Mouse (Mus musculus) C2C12 (cell line): ENCODE data around the gene Lman2l. TPM values are rescaled to one million over a fixed set of nuclear protein-coding genes. Genes with fewer than 3 reads are reported as not detected.

Source experiments
- H3K27me3 ChIP-seq: one replicate; pipeline ENCODE4 v1.6.1; 2011; ENCODE audit not compliant: control insufficient read depth, insufficient read depth, insufficient read length
- H3K36me3 ChIP-seq: one replicate; pipeline ENCODE4 v1.6.1; 2011; ENCODE audit not compliant: control insufficient read depth, insufficient read depth
- H3K4me3 ChIP-seq: one replicate; pipeline ENCODE4 v1.5.1; 2011; ENCODE audit warnings: mild to moderate bottlenecking, control low read depth; ENCODE audit not compliant: poor library complexity, insufficient read depth, severe bottlenecking
- H3K79me2 ChIP-seq: one replicate; pipeline ENCODE4 v1.6.1; 2011; ENCODE audit not compliant: control insufficient read depth, insufficient read depth
- H3K79me3 ChIP-seq: one replicate; pipeline ENCODE4 v1.6.1; 2011; ENCODE audit warnings: low read depth, control low read depth
- H3ac ChIP-seq: one replicate; pipeline ENCODE3; 2011; ENCODE audit warnings: low read depth; ENCODE audit not compliant: control insufficient read depth, insufficient read length
- CEBPB ChIP-seq: IDR thresholded peaks from one replicate; pipeline ENCODE4 v1.6.1; 2011; ENCODE audit warnings: low read depth, mild to moderate bottlenecking, control low read depth, moderate library complexity
- CTCF ChIP-seq: IDR thresholded peaks from one replicate; pipeline ENCODE4 v1.5.1; 2011; ENCODE audit not compliant: control insufficient read depth, insufficient read depth, insufficient read length
- FOSL1 ChIP-seq: IDR thresholded peaks from one replicate; pipeline ENCODE4 v1.8.0; 2011; ENCODE audit warnings: mild to moderate bottlenecking, low read length; ENCODE audit not compliant: poor library complexity, insufficient read depth, severe bottlenecking
- MAX ChIP-seq: IDR thresholded peaks from one replicate; pipeline ENCODE4 v1.6.1; 2011; ENCODE audit warnings: mild to moderate bottlenecking, control low read depth
- MYOD1 ChIP-seq: IDR thresholded peaks from one replicate; pipeline ENCODE4 v1.6.1; 2011; ENCODE audit warnings: low read depth; ENCODE audit not compliant: control insufficient read depth, insufficient read length
- MYOG ChIP-seq: IDR thresholded peaks from one replicate; pipeline ENCODE4 v1.6.1; 2011; ENCODE audit not compliant: control insufficient read depth, insufficient read length; ENCODE audit errors: extremely low read depth
- USF1 ChIP-seq: IDR thresholded peaks from one replicate; pipeline ENCODE4 v1.6.1; 2011; ENCODE audit warnings: low read depth, mild to moderate bottlenecking, control low read depth, moderate library complexity
- polyA plus RNA-seq: library from polyadenylated mRNA; unstranded; fragments of >200 nt; fragmentation: generic; extraction: Trizol; gene quantifications from one replicate; pipeline ENCODE4 v1.2.1, GENCODE M21; 2012; ENCODE audit warnings: missing spikeins

Lman2l gene
- polyA plus RNA-seq, 1 experiment: 14.3 TPM

GRCm38 (mm10) chr1:36401509-36401908 lies 43.6 kb downstream of the Lman2l start:
- Histone ChIP-seq H3K4me3 (no peak overlapping the region), H3ac (no peak overlapping the region), H3K27me3 (no peaks in the 10 kb centered on the region), H3K79me2 (no peaks in the 10 kb centered on the region), H3K36me3 (no peaks in the 10 kb centered on the region), H3K79me3 (no peaks in the 10 kb centered on the region)
- TF ChIP-seq MYOD1: no peak
- no peak for TF ChIP-seq CEBPB
- TF ChIP-seq MYOG: no peak
- no peak for TF ChIP-seq FOSL1
- no peak for TF ChIP-seq USF1
- no peak for TF ChIP-seq MAX
- no peak for TF ChIP-seq CTCF

DNA sequence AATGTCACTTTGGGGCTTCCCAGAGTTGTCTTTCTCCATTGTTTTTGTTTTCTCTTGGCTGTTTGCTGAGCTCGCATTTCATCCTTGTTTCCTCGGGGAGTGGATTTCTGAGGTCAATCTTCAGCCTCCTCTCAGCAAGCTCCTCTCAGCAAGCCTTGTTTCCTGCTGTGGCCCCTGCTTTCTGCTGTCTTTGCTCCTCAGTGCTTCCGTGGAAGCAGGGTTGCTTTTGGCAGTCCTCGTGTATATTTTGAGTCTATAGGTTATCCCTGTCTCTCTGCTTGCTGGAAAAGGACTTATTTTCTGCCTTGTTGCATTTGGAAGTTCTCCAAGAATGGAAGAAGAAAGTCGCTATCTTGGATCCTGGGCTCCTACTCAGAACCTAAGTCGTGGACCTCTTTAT lies 48.0 kb downstream of the Lman2l start:
- Histone ChIP-seq H3ac (no peak overlapping the region), H3K36me3 (no peaks in the 10 kb centered on the region), H3K79me2 (no peaks in the 10 kb centered on the region), H3K27me3 (peaks cover 16% of the 10 kb centered on the region), H3K79me3 (no peaks in the 10 kb centered on the region), H3K4me3 (no peak overlapping the region)
- TF ChIP-seq USF1: no peak
- no peak for TF ChIP-seq CEBPB
- no peak for TF ChIP-seq FOSL1
- no peak for TF ChIP-seq CTCF
- TF ChIP-seq MYOD1: no peak
- TF ChIP-seq MAX: no peak
- TF ChIP-seq MYOG: no peak

DNA sequence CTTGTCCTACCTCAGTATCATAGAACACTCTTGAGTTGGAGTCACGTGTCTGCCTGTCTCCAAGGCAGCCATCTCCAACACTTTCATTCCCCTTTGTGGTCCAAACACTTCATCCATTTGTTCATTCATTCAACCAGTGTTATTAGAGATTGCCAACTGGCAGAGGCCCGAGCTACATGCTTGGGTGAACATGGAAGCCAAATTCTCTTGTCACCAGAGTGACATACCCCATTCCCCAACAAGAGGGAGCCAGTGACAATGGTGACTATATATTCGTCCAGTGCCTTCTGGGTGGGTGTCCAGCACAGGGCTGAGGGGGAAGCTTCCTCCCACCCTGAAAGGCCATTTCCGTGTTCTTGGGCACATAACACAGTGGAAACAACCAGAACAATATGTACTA lies 65.5 kb downstream of the Lman2l start:
- TF ChIP-seq MYOD1 (no peak), USF1 (no peak), CTCF (no peak), FOSL1 (no peak), CEBPB (no peak), MYOG (no peak), MAX (no peak)
- Histone ChIP-seq H3K27me3 (peaks cover 13% of the 10 kb centered on the region), H3K4me3 (no peak overlapping the region), H3K79me2 (no peaks in the 10 kb centered on the region), H3K36me3 (no peaks in the 10 kb centered on the region), H3K79me3 (no peaks in the 10 kb centered on the region), H3ac (no peak overlapping the region)

GRCm38 (mm10) chr1:36378880-36379279 lies 66.2 kb downstream of the Lman2l start:
- Histone ChIP-seq H3K4me3 (no peak overlapping the region), H3K27me3 (peaks cover 13% of the 10 kb centered on the region), H3K79me2 (no peaks in the 10 kb centered on the region), H3ac (no peak overlapping the region), H3K79me3 (no peaks in the 10 kb centered on the region), H3K36me3 (no peaks in the 10 kb centered on the region)
- TF ChIP-seq MYOD1 (no peak), CEBPB (no peak), CTCF (no peak)

GRCm38 (mm10) chr1:36371934-36372845 lies 72.9 kb downstream of the Lman2l start, which contains the start of gene Fer1l5:
TSS of gene Fer1l5 (plus strand) at chr1:36372291.
- no peak within 1 kb of the TSS for H3K4me3 ChIP-seq
- H3K79me2 ChIP-seq: peaks cover 17% of the 10 kb centered on the region
- TF ChIP-seq CEBPB (no peak), USF1 (no peak), FOSL1 (no peak), MAX (no peak), MYOD1 (no peak), CTCF (no peak), MYOG (no peak)
- H3ac ChIP-seq: no peak within 1 kb of the TSS
- peaks cover 3% of the 10 kb centered on the region for H3K27me3 ChIP-seq
- peaks cover 7% of the 10 kb centered on the region for H3K36me3 ChIP-seq
- peaks cover 12% of the 10 kb centered on the region for H3K79me3 ChIP-seq

GRCm38 (mm10) chr1:36370918-36371317 lies 74.2 kb downstream of the Lman2l start:
- Histone ChIP-seq H3K27me3 (peaks cover 3% of the 10 kb centered on the region), H3K36me3 (peaks cover 19% of the 10 kb centered on the region), H3K79me2 (peaks cover 30% of the 10 kb centered on the region), H3K79me3 (peaks cover 25% of the 10 kb centered on the region), H3K4me3 (no peak overlapping the region), H3ac (no peak overlapping the region)
- TF ChIP-seq CEBPB (no peak), CTCF (no peak), MYOD1 (no peak), USF1 (no peak), MYOG (no peak), MAX (no peak), FOSL1 (no peak)

Other genes starting within 250 kb of the Lman2l start
- 20.1 TPM for gene Uggt1, start 200.6 kb downstream of the Lman2l start, polyA plus RNA-seq
- gene Neurl3, start 170.6 kb downstream of the Lman2l start, polyA plus RNA-seq: 1.7 TPM
- gene Arid5a, start 137.5 kb downstream of the Lman2l start, polyA plus RNA-seq: 25.6 TPM
- 23.6 TPM for gene Kansl3, start 76.1 kb downstream of the Lman2l start, polyA plus RNA-seq
- gene Fer1l5, start 73.0 kb downstream of the Lman2l start, polyA plus RNA-seq: 0.14 TPM
- 6.2 TPM for gene Cnnm4, start 26.3 kb upstream of the Lman2l start, polyA plus RNA-seq
- 6.5 TPM for gene Cnnm3, start 66.6 kb upstream of the Lman2l start, polyA plus RNA-seq
- gene Ankrd23, start 91.6 kb upstream of the Lman2l start, polyA plus RNA-seq: 1.1 TPM
- 0.05 TPM for gene Gm42417, start 94.2 kb upstream of the Lman2l start, polyA plus RNA-seq
- gene Ankrd39, start 102.2 kb upstream of the Lman2l start, polyA plus RNA-seq: 7.8 TPM
- gene Sema4c, start 113.1 kb upstream of the Lman2l start, polyA plus RNA-seq: 16.6 TPM
- 0.08 TPM for gene Fam178b, start 237.9 kb upstream of the Lman2l start, polyA plus RNA-seq
- gene Cox5b, start 246.2 kb upstream of the Lman2l start, polyA plus RNA-seq: 734 TPM